Mouse (Mus musculus) intestine, embryonic 14.5 days (tissue): ENCODE results near the gene Enpp6. TPM values are rescaled to one million over a fixed set of nuclear protein-coding genes. Genes with fewer than 3 reads are reported as not detected.

Experiments
- ATAC-seq: fragments of 200-750 bp; cut with Nextera tagmentation; replicated peaks from 2 replicates; pipeline ENCODE4 v1.8.0; 2017; ENCODE audit warnings: low read depth, moderate number of reproducible peaks, moderate TSS enrichment, moderate library complexity; ENCODE audit not compliant: low FRiP score, low TSS enrichment
- DNase-seq: peaks from one replicate; pipeline ENCODE4 v3.0.0-alpha.2; 2018; ENCODE audit warnings: low spot score
- H3K27ac ChIP-seq: fragments of 300-500 bp; sonication (generic); 2 replicates; pipeline ENCODE4 v1.5.1; 2014; ENCODE audit warnings: low read depth, mild to moderate bottlenecking, control low read depth
- H3K27me3 ChIP-seq: fragments of 300-500 bp; sonication (generic); replicated peaks from 2 replicates; pipeline ENCODE4 v1.6.1; 2014; ENCODE audit warnings: low read length, control low read depth; ENCODE audit not compliant: control insufficient read depth, insufficient read depth
- H3K36me3 ChIP-seq: fragments of 300-500 bp; sonication (generic); 2 replicates; pipeline ENCODE4 v1.6.1; 2014; ENCODE audit warnings: low read length, control low read depth; ENCODE audit not compliant: control insufficient read depth, insufficient read depth
- H3K4me1 ChIP-seq: fragments of 300-500 bp; sonication (generic); replicated peaks from 2 replicates; pipeline ENCODE4 v1.6.1; 2014; ENCODE audit warnings: low read length, control low read depth, mixed read lengths; ENCODE audit not compliant: control insufficient read depth, insufficient read depth
- H3K4me2 ChIP-seq: fragments of 300-500 bp; sonication (generic); 2 replicates; pipeline ENCODE4 v1.6.1; 2014; ENCODE audit warnings: low read length
- H3K4me3 ChIP-seq: fragments of 300-500 bp; sonication (generic); 2 replicates; pipeline ENCODE4 v1.5.1; 2014; ENCODE audit warnings: low read depth, low read length, control low read depth, mixed read lengths
- H3K9ac ChIP-seq: fragments of 300-500 bp; sonication (generic); 2 replicates; pipeline ENCODE4 v1.6.1; 2014; ENCODE audit warnings: mild to moderate bottlenecking, low read length
- H3K9me3 ChIP-seq: fragments of 300-500 bp; sonication (generic); 2 replicates; pipeline ENCODE4 v1.6.1; 2016; ENCODE audit warnings: low read length, control low read depth; ENCODE audit not compliant: control insufficient read depth
- WGBS: fragments of 180-500 bp; shearing (Covaris S2); extraction: QIAGEN DNeasy Blood & Tissue Kit; methylation state at CpG from one replicate; pipeline ENCODE4 v1.1.7; 2014; 5-methylcytosine and 5-hydroxymethylcytosine counted together
- polyA plus RNA-seq: library from polyadenylated mRNA; unstranded; fragments of >200 nt; fragmentation: Nextera tagmentation; extraction: Ambion mirVana; gene quantifications from 2 replicates; pipeline ENCODE4 v1.2.1, GENCODE M21; 2014

The Enpp6 gene
- polyA plus RNA-seq, 1 experiment from 2014 or later, result 0.23 TPM

DNA sequence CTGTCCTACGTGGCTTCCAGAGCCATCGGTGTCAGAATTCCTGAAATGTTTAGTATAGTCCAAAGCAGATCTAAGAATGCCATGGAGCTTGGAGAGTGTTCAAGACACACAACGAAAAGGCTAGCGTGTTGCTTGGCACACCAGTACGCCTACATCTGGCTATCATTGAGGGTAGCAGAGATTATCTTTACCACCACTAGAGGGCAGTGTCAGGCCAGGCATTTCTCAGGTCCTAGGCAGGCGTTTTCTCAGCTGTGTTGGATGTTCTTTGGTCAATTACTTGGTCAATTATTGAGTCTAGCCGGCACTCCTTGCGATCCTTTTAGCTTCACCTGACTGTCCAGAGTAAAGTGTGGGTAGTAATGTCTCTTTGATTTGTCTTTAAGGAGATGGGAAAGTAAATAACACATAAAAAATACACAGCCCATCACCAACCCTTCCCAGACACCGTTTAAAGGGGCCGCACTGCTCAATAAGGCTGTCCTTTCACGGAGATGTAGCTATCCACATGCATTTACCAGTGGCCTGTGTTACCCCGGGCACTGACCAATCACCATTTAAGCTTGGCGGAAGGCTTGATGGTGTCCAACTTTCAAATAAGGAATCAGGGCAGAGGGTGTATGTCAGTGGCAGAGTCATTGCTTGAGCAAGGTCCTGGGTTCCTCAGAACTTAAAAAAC, 29.7 kb downstream of the Enpp6 start:
- ATAC-seq (peak; percentile 76; the same call in 1 of the 2 replicates), DNase-seq (peak; percentile 84)
- Histone ChIP-seq H3K4me2 (no peak overlapping the region), H3K27ac (no peak overlapping the region), H3K4me1 (peaks cover 2% of the 10 kb centered on the region; the same call in 1 of the 2 replicates), H3K9ac (no peak overlapping the region), H3K27me3 (peaks cover 56% of the 10 kb centered on the region), H3K9me3 (no peaks in the 10 kb centered on the region), H3K36me3 (no peaks in the 10 kb centered on the region), H3K4me3 (no peak overlapping the region)
- WGBS, result 45% methylated on average over 13 of the region's 13 CpGs

DNA sequence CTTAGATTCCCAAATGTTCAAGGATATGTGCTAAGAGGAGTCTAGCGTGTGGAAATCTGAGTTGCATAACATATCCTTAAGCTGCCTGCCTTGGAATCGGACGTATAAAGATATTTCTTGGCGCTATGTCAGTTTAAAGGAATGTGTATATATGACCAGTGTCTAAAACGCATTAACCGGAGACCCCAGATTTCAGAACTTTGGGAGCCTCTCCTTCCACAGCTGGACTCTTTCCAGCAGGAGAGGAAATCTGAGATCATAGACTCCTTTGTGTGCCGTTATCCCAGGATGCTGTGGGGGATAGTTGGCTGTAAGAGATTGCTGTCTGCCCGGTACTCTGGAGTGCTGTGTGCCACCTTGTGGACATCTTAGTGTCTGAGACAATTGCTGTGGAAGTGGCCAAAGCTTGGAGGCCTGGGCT, 34.5 kb downstream of the Enpp6 start:
- ATAC-seq, result peak; percentile 58
- peak; percentile 53 for DNase-seq
- H3K36me3 ChIP-seq, result no peaks in the 10 kb centered on the region
- 28% methylated on average over 8 of the region's 8 CpGs for WGBS
- no peak overlapping the region for H3K4me2 ChIP-seq
- H3K9ac ChIP-seq, result no peak overlapping the region
- peaks cover 4% of the 10 kb centered on the region; the same call in 1 of the 2 replicates for H3K4me1 ChIP-seq
- no peak overlapping the region for H3K27ac ChIP-seq
- H3K27me3 ChIP-seq, result peaks cover 59% of the 10 kb centered on the region
- H3K4me3 ChIP-seq, result no peak overlapping the region
- H3K9me3 ChIP-seq, result no peaks in the 10 kb centered on the region

DNA sequence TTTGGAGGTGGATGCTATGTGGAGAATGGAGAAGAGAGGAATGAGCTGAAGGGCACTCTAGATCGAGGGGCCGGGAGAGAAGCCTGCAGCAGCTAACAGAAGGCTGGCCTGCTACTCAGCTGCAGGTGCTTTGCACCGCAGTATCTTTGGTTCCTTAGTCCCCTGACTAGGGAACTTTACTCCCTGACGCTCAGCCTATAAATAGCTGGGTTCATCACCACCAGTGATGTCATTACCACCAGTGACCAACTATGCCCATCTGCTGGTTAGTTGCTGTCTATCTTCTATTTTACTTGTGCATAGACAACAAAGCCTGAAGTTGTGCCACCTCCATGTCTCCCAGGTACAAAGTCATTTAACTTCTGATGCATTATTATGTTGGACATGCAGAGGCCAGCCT, 37.9 kb downstream of the Enpp6 start:
- H3K27ac ChIP-seq, result no peak overlapping the region
- no peak overlapping the region for H3K9ac ChIP-seq
- DNase-seq (no peak), ATAC-seq (no peak)
- 90% methylated on average over 4 of the region's 4 CpGs for WGBS
- H3K27me3 ChIP-seq, result peaks cover 49% of the 10 kb centered on the region
- H3K4me2 ChIP-seq, result no peak overlapping the region
- H3K4me1 ChIP-seq, result peaks cover 4% of the 10 kb centered on the region; the same call in 1 of the 2 replicates
- H3K36me3 ChIP-seq, result no peaks in the 10 kb centered on the region
- no peaks in the 10 kb centered on the region for H3K9me3 ChIP-seq
- H3K4me3 ChIP-seq, result no peak overlapping the region

DNA sequence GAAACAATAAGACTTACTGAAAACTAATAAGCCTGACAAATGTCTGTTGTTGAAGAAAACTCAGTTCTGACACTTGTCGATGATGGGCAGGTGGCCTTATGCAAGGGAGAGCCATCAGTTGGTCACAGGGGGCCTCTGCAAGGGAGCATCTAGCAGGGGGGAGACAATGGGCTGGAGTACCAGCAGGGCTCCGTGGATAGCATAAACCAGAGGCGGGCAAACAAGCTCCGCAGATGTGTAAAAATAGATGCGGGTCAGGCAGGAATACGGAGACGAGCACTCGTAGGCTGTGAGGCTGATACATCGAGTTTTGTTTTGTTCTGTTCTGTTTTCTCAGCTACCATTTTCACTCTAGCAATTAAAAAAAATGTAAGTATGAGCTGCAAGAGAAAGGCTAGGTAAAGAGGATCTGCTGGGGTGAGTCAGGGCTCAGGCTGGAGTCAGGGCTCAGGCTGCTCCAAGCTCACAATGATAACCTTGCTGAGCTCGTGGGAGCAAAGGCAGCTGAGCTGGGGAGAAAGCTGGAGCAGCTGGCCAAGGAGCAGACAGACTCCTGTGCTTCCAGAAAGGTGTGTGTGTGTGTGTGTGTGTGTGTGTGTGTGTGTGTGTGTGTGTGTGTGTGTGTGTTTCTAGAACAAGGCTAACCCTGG, 40.3 kb downstream of the Enpp6 start:
- WGBS, result 77% methylated on average over 10 of the region's 10 CpGs
- DNase-seq (no peak), ATAC-seq (no peak)
- H3K36me3 ChIP-seq, result no peaks in the 10 kb centered on the region
- H3K27ac ChIP-seq, result no peak overlapping the region
- no peak overlapping the region for H3K4me2 ChIP-seq
- peaks cover 57% of the 10 kb centered on the region for H3K27me3 ChIP-seq
- H3K4me1 ChIP-seq, result no peaks in the 10 kb centered on the region; the same call in 1 of the 2 replicates
- H3K9ac ChIP-seq, result no peak overlapping the region
- no peak overlapping the region for H3K4me3 ChIP-seq
- H3K9me3 ChIP-seq, result no peaks in the 10 kb centered on the region

DNA sequence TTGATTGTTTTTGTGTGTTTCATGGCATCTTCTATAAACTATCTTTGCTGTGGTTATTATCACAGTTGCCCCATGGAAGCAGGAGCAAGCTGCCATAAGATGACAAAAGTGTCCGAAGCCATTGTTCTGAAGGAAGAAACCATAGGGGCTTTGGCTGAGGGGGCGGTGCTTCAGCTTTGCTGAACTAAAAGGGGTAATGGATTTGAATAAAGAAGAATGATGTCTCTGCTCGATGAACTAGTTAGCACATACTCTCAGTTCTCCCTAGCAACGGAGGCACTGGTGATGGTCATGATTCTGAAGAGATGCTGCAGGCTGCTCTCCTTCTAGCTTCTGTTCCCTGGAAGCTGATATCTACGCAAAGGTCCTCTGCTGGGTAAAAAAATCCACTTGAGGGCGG, 41.8 kb downstream of the Enpp6 start:
- DNase-seq (peak; percentile 52), ATAC-seq (no peak)
- 62% methylated on average over 6 of the region's 6 CpGs for WGBS
- Histone ChIP-seq H3K4me1 (peaks cover 3% of the 10 kb centered on the region; the same call in 1 of the 2 replicates), H3K4me2 (no peak overlapping the region), H3K4me3 (no peak overlapping the region), H3K9ac (no peak overlapping the region), H3K27ac (no peak overlapping the region), H3K27me3 (peaks cover 46% of the 10 kb centered on the region), H3K9me3 (no peaks in the 10 kb centered on the region), H3K36me3 (no peaks in the 10 kb centered on the region)

DNA sequence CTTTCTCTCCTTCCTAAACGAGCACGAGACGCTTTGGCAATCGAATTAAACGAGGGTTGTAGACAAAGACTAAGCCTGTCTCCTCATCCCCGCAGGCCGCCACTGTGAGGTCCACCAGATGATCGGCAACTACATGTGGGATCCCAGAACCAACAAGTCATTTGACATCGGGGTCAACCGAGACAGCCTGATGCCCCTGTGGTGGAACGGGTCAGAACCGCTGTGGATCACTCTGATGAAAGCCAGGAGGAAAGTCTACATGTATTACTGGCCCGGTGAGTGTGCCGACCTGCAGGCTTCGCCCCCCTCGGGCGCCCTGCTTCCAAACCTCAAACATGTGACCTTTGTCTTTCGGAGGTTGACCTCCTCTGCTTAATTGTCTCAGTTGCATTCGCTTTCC, 43.6 kb downstream of the Enpp6 start:
- Histone ChIP-seq H3K9ac (no peak overlapping the region), H3K36me3 (no peaks in the 10 kb centered on the region), H3K27me3 (peaks cover 32% of the 10 kb centered on the region), H3K27ac (no peak overlapping the region), H3K4me3 (no peak overlapping the region), H3K4me2 (no peak overlapping the region), H3K4me1 (peaks cover 8% of the 10 kb centered on the region; the same call in 1 of the 2 replicates), H3K9me3 (no peaks in the 10 kb centered on the region)
- ATAC-seq (no peak), DNase-seq (peak; percentile 35)
- WGBS, result 94% methylated on average over 19 of the region's 19 CpGs

DNA sequence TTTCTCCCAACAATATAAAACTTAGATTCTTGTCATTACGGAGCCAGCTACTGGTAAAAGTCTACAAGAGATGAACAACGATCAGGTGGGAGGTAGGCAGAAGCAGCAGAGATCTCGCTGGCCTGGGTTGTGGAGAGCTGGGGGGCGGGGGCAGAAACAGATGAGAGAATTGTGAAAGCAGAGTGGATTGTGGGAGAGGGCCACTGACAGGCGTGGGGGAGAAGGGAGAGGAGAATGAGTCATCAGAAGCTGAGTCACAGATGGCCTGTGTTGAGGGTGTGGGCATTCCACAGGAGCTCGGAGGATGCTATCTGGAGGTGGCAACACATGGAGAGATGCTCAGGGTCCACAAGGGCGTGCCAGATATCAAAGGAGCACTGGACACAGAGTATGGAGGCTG, 45.4 kb downstream of the Enpp6 start:
- Histone ChIP-seq H3K27me3 (peaks cover 44% of the 10 kb centered on the region), H3K9me3 (no peaks in the 10 kb centered on the region), H3K36me3 (no peaks in the 10 kb centered on the region), H3K9ac (no peak overlapping the region), H3K4me3 (no peak overlapping the region), H3K27ac (no peak overlapping the region), H3K4me2 (no peak overlapping the region), H3K4me1 (peaks cover 8% of the 10 kb centered on the region; the same call in 1 of the 2 replicates)
- ATAC-seq (no peak), DNase-seq (peak; percentile 47)
- 79% methylated on average over 7 of the region's 7 CpGs for WGBS

DNA sequence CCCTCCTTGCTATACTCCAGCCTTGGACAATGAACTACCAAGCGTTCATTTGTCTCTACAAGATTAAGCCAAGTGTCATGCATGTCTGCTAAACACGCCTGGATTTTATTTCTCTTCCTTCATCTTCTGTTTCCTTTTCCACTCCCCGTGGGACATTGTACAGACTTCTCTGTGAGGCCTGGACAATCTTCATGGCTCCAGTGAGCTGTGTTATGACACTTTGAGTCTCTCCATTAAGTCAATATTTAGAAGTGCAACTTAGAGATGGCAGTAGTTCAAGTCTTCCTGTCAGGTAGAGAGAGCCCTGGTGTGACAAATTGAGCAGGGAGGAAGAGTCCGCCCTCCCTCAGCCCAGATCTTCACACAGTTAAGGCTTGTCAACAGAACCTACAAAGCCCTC, 47.3 kb downstream of the Enpp6 start:
- Histone ChIP-seq H3K27me3 (peaks cover 48% of the 10 kb centered on the region), H3K4me2 (no peak overlapping the region), H3K27ac (no peak overlapping the region), H3K4me3 (no peak overlapping the region), H3K9ac (no peak overlapping the region), H3K36me3 (no peaks in the 10 kb centered on the region), H3K9me3 (0 out of 2 replicates have a peak, but pooled peaks cover 3% of the 10 kb centered on the region), H3K4me1 (0 out of 2 replicates have a peak, but pooled peaks cover 8% of the 10 kb centered on the region)
- WGBS, result 28% methylated on average over 4 of the region's 4 CpGs
- DNase-seq (peak; percentile 66), ATAC-seq (peak; percentile 78)
